Mouse (Mus musculus) heart, postnatal 0 days (tissue): ENCODE measurements at regions not wholly inside any gene's neighbourhood (a gene's known extent, or its start where the extent isn't known, plus 50 kb on each side); places are given as distances from the start of the nearest gene placed in this dataset.
A peak's percentile ranks its signal among the peaks of the same experiment; 100 is the strongest.

Experiments
- ATAC-seq: fragments of 200-750 bp; cut with Nextera tagmentation; 2 replicates; pipeline ENCODE4 v1.8.0; 2017; ENCODE audit warnings: low read depth, moderate number of reproducible peaks, moderate library complexity; ENCODE audit not compliant: insufficient read depth
- DNase-seq: peaks from one replicate; pipeline ENCODE4 v3.0.0-alpha.2; 2016; ENCODE audit warnings: low spot score
- H3K27ac ChIP-seq: fragments of 300-500 bp; sonication (generic); 2 replicates; pipeline ENCODE4 v1.5.1; 2014; ENCODE audit warnings: low read depth, mild to moderate bottlenecking
- H3K27me3 ChIP-seq: fragments of 300-500 bp; sonication (generic); 2 replicates; pipeline ENCODE4 v1.6.1; 2014; ENCODE audit warnings: low read length, mixed read lengths; ENCODE audit not compliant: control insufficient read depth, insufficient read depth
- H3K36me3 ChIP-seq: fragments of 300-500 bp; sonication (generic); replicated peaks from 2 replicates; pipeline ENCODE4 v1.6.1; 2014; ENCODE audit warnings: low read length, mixed read lengths; ENCODE audit not compliant: control insufficient read depth, insufficient read depth
- H3K4me1 ChIP-seq: fragments of 300-500 bp; sonication (generic); 2 replicates; pipeline ENCODE4 v1.6.1; 2014; ENCODE audit warnings: antibody characterized with exemption; ENCODE audit not compliant: control insufficient read depth, insufficient read depth
- H3K4me2 ChIP-seq: fragments of 300-500 bp; sonication (generic); 2 replicates; pipeline ENCODE4 v1.6.1; 2014; ENCODE audit warnings: low read depth, mild to moderate bottlenecking, low read length, moderate library complexity
- H3K4me3 ChIP-seq: fragments of 300-500 bp; sonication (generic); 2 replicates; pipeline ENCODE4 v1.5.1; 2014; ENCODE audit warnings: low read depth, low read length
- H3K9ac ChIP-seq: fragments of 300-500 bp; sonication (generic); replicated peaks from 2 replicates; pipeline ENCODE4 v1.6.1; 2014; ENCODE audit warnings: low read depth, low read length, mixed read lengths
- H3K9me3 ChIP-seq: fragments of 300-500 bp; sonication (generic); replicated peaks from 2 replicates; pipeline ENCODE4 v1.6.1; 2016; ENCODE audit warnings: low read length; ENCODE audit not compliant: control insufficient read depth
- CTCF ChIP-seq: IDR thresholded peaks from 2 replicates; pipeline ENCODE4 v1.5.1; 2016; ENCODE audit warnings: antibody characterized with exemption, control low read depth, low read depth
- EP300 ChIP-seq: IDR thresholded peaks from 2 replicates; pipeline ENCODE4 v1.6.1; 2016; ENCODE audit warnings: antibody characterized with exemption, low read depth
- WGBS: fragments of 180-500 bp; shearing (Covaris S2); extraction: QIAGEN DNeasy Blood & Tissue Kit; methylation state at CpG from one replicate; pipeline ENCODE4 v1.1.7; 2014; 5-methylcytosine and 5-hydroxymethylcytosine counted together

DNA sequence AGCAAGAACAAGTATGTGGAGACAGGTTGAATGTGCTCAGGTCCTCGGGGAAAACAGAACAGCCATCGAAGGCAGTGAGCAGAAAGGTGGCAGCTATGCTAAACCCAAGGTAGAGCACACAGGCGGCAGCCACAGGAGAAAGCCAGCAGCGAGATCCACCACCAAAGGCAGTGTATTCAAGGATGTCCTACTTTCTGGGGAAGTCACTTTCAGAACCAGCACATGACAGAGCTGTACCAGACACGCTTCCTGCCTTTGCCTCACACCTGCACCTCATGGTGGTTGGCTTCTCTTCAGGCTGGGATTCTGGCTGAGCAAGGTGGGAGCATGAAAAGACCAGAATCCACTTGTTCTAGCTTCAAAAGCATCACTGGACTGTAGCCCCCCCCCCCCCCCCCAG lies 168.0 kb downstream of the Cdh26 start:
- Histone ChIP-seq H3K9me3 (0 out of 2 replicates have a peak, but pooled peaks cover 2% of the 10 kb centered on the region), H3K4me1 (no peaks in the 10 kb centered on the region), H3K4me3 (no peak overlapping the region), H3K9ac (no peak overlapping the region), H3K36me3 (no peaks in the 10 kb centered on the region), H3K27ac (no peak overlapping the region), H3K4me2 (no peak overlapping the region), H3K27me3 (no peaks in the 10 kb centered on the region)
- DNase-seq (no peak), ATAC-seq (no peak)
- TF ChIP-seq CTCF (no peak), EP300 (no peak)
- WGBS = 92% methylated on average over 5 of the region's 5 CpGs

DNA sequence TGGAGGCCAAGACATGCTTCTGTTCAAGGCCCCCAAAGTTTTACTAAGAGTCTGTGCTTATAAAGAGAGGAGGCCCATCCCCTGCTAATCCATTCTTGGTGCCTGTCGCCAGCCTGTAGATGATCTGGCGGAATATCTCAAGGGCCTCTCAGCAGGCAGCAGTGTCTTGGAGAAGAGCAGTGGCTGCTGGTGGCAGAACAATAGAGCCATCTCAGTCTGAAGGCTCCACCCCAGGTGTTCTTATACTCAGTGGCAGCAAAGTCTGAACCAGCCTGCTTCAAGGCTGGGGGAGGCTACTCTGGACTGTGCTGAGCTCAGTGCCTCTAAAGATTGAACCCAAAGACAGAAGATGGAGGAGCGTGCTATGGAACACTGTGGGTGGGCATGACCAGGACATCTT lies 168.5 kb downstream of the Cdh26 start:
- DNase-seq (no peak), ATAC-seq (no peak)
- H3K27ac ChIP-seq = no peak overlapping the region
- WGBS = 84% methylated on average over 3 of the region's 3 CpGs
- no peak overlapping the region for H3K4me3 ChIP-seq
- H3K4me1 ChIP-seq = no peaks in the 10 kb centered on the region
- no peaks in the 10 kb centered on the region for H3K36me3 ChIP-seq
- TF ChIP-seq CTCF = no peak
- no peak for TF ChIP-seq EP300
- H3K9me3 ChIP-seq = 0 out of 2 replicates have a peak, but pooled peaks cover 2% of the 10 kb centered on the region
- H3K4me2 ChIP-seq = no peak overlapping the region
- no peak overlapping the region for H3K9ac ChIP-seq
- no peaks in the 10 kb centered on the region for H3K27me3 ChIP-seq

DNA sequence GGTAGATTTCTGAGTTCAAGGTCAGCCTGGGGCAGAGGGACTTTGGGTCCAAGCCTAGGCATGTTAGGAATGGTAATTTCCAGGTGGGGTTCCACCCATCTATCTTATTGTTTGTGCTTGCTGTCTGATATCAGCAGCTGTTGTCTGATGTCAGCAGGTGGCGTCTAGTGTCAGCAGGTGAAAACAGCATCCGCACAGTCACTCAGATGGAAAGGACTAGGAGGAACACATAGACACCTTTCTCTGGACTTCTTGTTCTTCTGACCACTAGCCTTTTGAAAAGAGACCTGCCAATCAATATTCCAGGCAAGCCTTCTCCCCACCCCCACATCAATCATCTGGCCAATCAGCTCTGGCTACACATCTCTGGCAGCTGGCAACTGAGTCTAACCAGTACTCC lies 173.1 kb downstream of the Cdh26 start:
- WGBS = 74% methylated on average over 2 of the region's 2 CpGs
- TF ChIP-seq CTCF (no peak), EP300 (no peak)
- Histone ChIP-seq H3K9me3 (0 out of 2 replicates have a peak, but pooled peaks cover 2% of the 10 kb centered on the region), H3K4me1 (no peaks in the 10 kb centered on the region), H3K27me3 (no peaks in the 10 kb centered on the region), H3K27ac (no peak overlapping the region), H3K4me2 (no peak overlapping the region), H3K4me3 (no peak overlapping the region), H3K9ac (no peak overlapping the region), H3K36me3 (no peaks in the 10 kb centered on the region)
- DNase-seq = no peak
- no peak for ATAC-seq

DNA sequence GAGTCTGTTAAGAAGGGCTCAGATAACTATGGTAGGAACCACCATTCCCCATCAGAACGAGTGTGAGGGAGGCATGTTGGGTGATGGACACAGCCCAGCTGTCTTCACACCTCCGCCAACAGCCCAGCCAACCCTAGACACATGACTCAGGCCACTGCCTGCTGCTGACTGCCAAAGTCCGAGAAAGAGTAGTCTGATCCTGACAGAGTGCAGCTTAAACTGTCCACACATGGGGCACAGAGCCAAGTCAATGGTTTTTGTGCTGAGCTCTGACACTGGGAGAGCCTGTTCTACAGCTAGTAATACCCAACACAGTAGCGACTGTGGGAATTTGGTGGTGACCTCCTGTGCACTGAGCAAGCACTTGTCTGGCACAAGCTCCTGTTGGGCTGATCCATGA lies 176.4 kb downstream of the Cdh26 start:
- Histone ChIP-seq H3K36me3 (no peaks in the 10 kb centered on the region), H3K4me1 (no peaks in the 10 kb centered on the region), H3K9me3 (no peaks in the 10 kb centered on the region), H3K4me2 (no peak overlapping the region), H3K27ac (no peak overlapping the region), H3K9ac (no peak overlapping the region), H3K27me3 (peaks cover 1% of the 10 kb centered on the region; the same call in 1 of the 2 replicates), H3K4me3 (no peak overlapping the region)
- 32% methylated on average over 4 of the region's 4 CpGs for WGBS
- ATAC-seq (peak; percentile 72), DNase-seq (peak; percentile 28)
- no peak for TF ChIP-seq EP300
- no peak for TF ChIP-seq CTCF

DNA sequence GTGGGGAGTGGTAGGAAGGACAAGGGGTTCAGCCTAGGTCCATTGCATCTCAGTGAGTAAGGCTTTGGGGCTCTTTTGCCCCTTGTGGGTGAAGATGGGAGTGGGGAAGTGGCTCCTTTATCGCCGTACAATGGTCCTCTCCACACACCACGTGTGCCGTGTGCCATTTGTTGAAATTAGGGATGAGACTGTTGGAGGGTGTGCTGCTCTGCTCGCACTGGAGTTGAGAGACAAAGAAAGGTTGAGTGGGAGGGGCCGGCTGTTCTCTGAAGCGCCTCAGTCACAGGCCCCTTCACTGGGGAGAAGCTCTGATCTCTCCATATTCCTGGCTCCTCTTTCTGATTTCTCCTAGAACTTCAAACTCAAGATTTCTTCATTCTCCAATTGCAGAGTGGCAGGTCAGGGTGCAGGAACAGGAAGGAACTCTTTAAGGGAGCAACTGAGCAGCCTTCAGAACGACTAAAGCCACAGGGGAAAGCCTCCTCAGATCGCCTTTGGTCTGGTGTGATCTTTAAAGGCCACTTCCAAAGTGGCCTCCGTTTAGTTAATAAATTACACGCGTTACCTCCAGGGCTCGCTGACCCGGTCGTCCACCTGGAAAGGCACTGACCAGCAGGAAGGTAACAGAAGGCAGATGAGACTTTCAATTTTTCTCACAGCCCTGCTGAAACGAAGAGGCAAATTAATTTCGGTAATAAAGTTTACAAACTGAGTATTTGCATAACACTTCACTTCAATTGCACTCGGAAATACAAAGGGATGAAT lies 180.1 kb downstream of the Cdh26 start:
- Histone ChIP-seq H3K9me3 (no peaks in the 10 kb centered on the region), H3K27me3 (peaks cover 5% of the 10 kb centered on the region; the same call in 1 of the 2 replicates), H3K27ac (no peak overlapping the region), H3K9ac (no peak overlapping the region), H3K4me2 (no peak overlapping the region), H3K4me1 (no peaks in the 10 kb centered on the region), H3K4me3 (no peak overlapping the region), H3K36me3 (no peaks in the 10 kb centered on the region)
- ATAC-seq (no peak), DNase-seq (no peak)
- TF ChIP-seq CTCF = no peak
- TF ChIP-seq EP300 = no peak
- 66% methylated on average over 18 of the region's 18 CpGs for WGBS

DNA sequence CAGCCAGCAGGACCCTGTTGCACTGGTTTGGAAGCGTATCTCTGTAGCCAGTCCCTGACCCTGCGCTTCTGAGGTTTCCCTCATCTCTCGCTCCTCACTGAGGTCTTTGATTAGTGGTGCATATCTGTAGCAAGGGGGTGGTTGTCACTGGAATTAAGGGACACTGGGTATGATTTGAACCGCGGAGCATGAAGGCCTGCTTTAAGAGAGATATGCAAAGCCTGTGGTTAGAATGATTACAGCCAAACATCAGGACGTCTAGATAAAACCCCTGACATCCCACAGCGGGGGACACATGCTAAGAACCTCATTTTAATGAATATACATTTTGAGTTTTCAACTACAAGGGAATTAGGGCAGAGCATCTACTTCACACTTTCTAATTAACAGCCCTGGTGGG lies 184.4 kb downstream of the Cdh26 start:
- no peaks in the 10 kb centered on the region for H3K4me1 ChIP-seq
- H3K36me3 ChIP-seq = no peaks in the 10 kb centered on the region
- ATAC-seq = no peak
- no peak for DNase-seq
- no peak overlapping the region for H3K9ac ChIP-seq
- peaks cover 5% of the 10 kb centered on the region; the same call in 1 of the 2 replicates for H3K27me3 ChIP-seq
- 55% methylated on average over 7 of the region's 7 CpGs for WGBS
- H3K27ac ChIP-seq = no peak overlapping the region
- TF ChIP-seq EP300 = no peak
- TF ChIP-seq CTCF = no peak
- H3K4me3 ChIP-seq = no peak overlapping the region
- H3K9me3 ChIP-seq = no peaks in the 10 kb centered on the region
- no peak overlapping the region for H3K4me2 ChIP-seq
